Mouse (Mus musculus): ENCODE measurements around the gene Bsn.

- TF ChIP-seq EP300 (IDR thresholded peaks at IDR 0.05; ENCODE audit: low read depth): no peak
- no peak for TF ChIP-seq CTCF (IDR thresholded peaks at IDR 0.05; ENCODE audit: low read depth)
Observed at GRCm38 (mm10) chr9:108048566-108048955, 141.6 kb downstream of the Bsn start.
